Mouse (Mus musculus) G1E-ER4 (cell line): ENCODE results near the gene Uhrf1bp1. TPM values are rescaled to one million over a fixed set of nuclear protein-coding genes. Genes with fewer than 3 reads are reported as not detected.

Experiments
- GATA1 ChIP-seq: IDR thresholded peaks from one replicate; pipeline ENCODE4 v1.8.0; 2012; ENCODE audit warnings: low read length, inconsistent platforms
- polyA plus RNA-seq: library from polyadenylated mRNA; stranded (reverse); fragments of >175 nt; gene quantifications from 2 replicates; pipeline ENCODE4 v1.2.3, GENCODE M21; 2012

Gene Uhrf1bp1
- polyA plus RNA-seq, 1 experiment: 16.4 TPM

GRCm38 (mm10) chr17:27947155-27947554 lies 90.9 kb downstream of the Uhrf1bp1 start:
- TF ChIP-seq GATA1: no peak

Other genes with a start within 250 kb of the Uhrf1bp1 start
- gene Nudt3, start 232.9 kb upstream of the Uhrf1bp1 start, polyA plus RNA-seq: 159 and 230 TPM in 2 replicates
- gene RPS10-NUDT3, start 221.2 kb upstream of the Uhrf1bp1 start, polyA plus RNA-seq: not detected in 2 replicates
- gene Rps10, start 219.8 kb upstream of the Uhrf1bp1 start, polyA plus RNA-seq: 2,779 and 3,446 TPM in 2 replicates
- gene Pacsin1, start 200.9 kb upstream of the Uhrf1bp1 start, polyA plus RNA-seq: not detected in 2 replicates
- gene Spdef, start 127.5 kb upstream of the Uhrf1bp1 start, polyA plus RNA-seq: 0.08 and 0.10 TPM in 2 replicates
- gene D17Wsu92e, start 35.8 kb upstream of the Uhrf1bp1 start, polyA plus RNA-seq: 66.9 and 80.5 TPM in 2 replicates
- 734 and 1,027 TPM in 2 replicates for gene Snrpc, start 18.3 kb upstream of the Uhrf1bp1 start, polyA plus RNA-seq
- 11.1 and 13.2 TPM in 2 replicates for gene Anks1, start 52.9 kb downstream of the Uhrf1bp1 start, polyA plus RNA-seq
- gene Taf11, start 53.4 kb downstream of the Uhrf1bp1 start, polyA plus RNA-seq: 42.7 and 57.3 TPM in 2 replicates
- not detected in 2 replicates for gene Tcp11, start 224.2 kb downstream of the Uhrf1bp1 start, polyA plus RNA-seq